Mouse (Mus musculus) midbrain, embryonic 10.5 days (tissue): ENCODE data around the gene Vezt. TPM values are rescaled to one million over a fixed set of nuclear protein-coding genes. Genes with fewer than 3 reads are reported as not detected.

Experiments used
- DNase-seq: peaks from one replicate; pipeline ENCODE4 v3.0.0-alpha.2; 2017; ENCODE audit warnings: low spot score
- H3K27ac ChIP-seq: fragments of 300-500 bp; sonication (generic); replicated peaks from 2 replicates; pipeline ENCODE4 v1.5.1; 2016; ENCODE audit warnings: mild to moderate bottlenecking
- H3K27me3 ChIP-seq: fragments of 300-500 bp; sonication (generic); 2 replicates; pipeline ENCODE4 v1.6.1; 2016; ENCODE audit warnings: low read depth, mild to moderate bottlenecking; ENCODE audit not compliant: poor library complexity, severe bottlenecking
- H3K36me3 ChIP-seq: fragments of 300-500 bp; sonication (generic); 2 replicates; pipeline ENCODE4 v1.6.1; 2016; ENCODE audit warnings: mild to moderate bottlenecking, moderate library complexity
- H3K4me1 ChIP-seq: fragments of 300-500 bp; sonication (generic); 2 replicates; pipeline ENCODE4 v1.6.1; 2016
- H3K4me3 ChIP-seq: fragments of 300-500 bp; sonication (generic); 2 replicates; pipeline ENCODE4 v1.5.1; 2016; ENCODE audit warnings: mild to moderate bottlenecking, moderate library complexity
- H3K9me3 ChIP-seq: fragments of 300-500 bp; sonication (generic); replicated peaks from 2 replicates; pipeline ENCODE4 v1.6.1; 2016; ENCODE audit warnings: mild to moderate bottlenecking
- WGBS: fragments of 180-500 bp; shearing (Covaris S2); methylation state at CpG from one replicate; pipeline ENCODE4 v1.1.7; 2016; 5-methylcytosine and 5-hydroxymethylcytosine counted together
- polyA plus RNA-seq: library from polyadenylated mRNA; unstranded; fragments of >200 nt; fragmentation: Nextera tagmentation; extraction: Ambion mirVana; gene quantifications from 2 replicates; pipeline ENCODE4 v1.2.1, GENCODE M21; 2016

The Vezt gene
- polyA plus RNA-seq, 1 experiment from 2014 or later, result 29.6 TPM

DNA sequence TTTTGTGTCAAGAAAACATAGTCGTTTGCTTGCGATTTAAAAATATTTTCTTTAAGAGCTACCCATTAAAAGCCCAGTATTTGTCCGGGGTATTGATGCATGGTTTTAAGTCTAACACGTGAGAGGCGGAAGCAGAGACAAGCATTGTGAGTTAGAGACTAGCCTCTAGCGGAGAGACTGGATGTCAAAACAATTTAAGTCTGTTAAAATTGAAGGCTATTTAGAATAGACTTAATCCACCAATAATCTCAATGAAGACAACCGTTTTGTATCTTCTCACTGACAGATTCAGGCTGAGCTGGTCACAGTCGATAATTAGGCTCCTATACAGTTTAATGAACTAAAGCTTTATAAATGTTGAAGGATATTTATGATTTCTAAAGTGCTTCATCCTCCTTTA is 95.9 kb downstream of the Vezt start:
- H3K27ac ChIP-seq, result no peak overlapping the region
- H3K9me3 ChIP-seq, result no peaks in the 10 kb centered on the region
- H3K4me3 ChIP-seq, result no peak overlapping the region
- no peaks in the 10 kb centered on the region for H3K27me3 ChIP-seq
- peaks cover 10% of the 10 kb centered on the region; the same call in 1 of the 2 replicates for H3K4me1 ChIP-seq
- WGBS, result 76% methylated on average over 8 of the region's 8 CpGs
- H3K36me3 ChIP-seq, result no peaks in the 10 kb centered on the region
- DNase-seq, result no peak

DNA sequence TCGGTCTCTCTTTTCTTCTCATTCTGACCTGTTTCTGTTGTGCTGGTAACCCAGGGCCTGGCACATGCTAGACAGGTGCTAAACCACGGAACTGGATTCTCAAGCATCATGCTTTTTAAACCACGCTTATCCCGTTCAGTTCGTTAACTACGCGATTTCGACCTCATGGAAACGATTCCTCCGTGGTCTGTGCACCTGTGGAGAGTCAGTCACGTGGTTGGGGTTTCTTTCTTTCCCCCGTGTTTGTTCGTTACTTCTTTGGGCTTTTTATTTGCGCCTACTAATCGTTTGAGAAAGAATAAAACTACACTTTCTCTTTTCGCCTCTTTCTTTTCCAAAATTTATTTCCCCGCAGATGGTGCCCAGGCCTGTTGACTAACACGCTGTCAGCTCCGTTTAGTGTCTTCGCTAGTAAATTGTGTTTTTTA is 96.8 kb downstream of the Vezt start:
- Histone ChIP-seq H3K27ac (no peak overlapping the region), H3K4me1 (peaks cover 7% of the 10 kb centered on the region; the same call in 1 of the 2 replicates), H3K27me3 (no peaks in the 10 kb centered on the region), H3K9me3 (no peaks in the 10 kb centered on the region), H3K4me3 (no peak overlapping the region), H3K36me3 (no peaks in the 10 kb centered on the region)
- DNase-seq, result no peak
- 90% methylated on average over 20 of the region's 20 CpGs for WGBS

- H3K9me3 ChIP-seq, result no peaks in the 10 kb centered on the region
- H3K4me3 ChIP-seq, result no peak overlapping the region
- H3K27me3 ChIP-seq, result no peaks in the 10 kb centered on the region
- WGBS, result 87% methylated on average over 9 of the region's 9 CpGs
- peaks cover 12% of the 10 kb centered on the region for H3K4me1 ChIP-seq
- DNase-seq, result no peak
- no peak overlapping the region for H3K27ac ChIP-seq
- no peaks in the 10 kb centered on the region for H3K36me3 ChIP-seq
Observed at GRCm38 (mm10) chr10:93933980-93934379, 101.6 kb downstream of the Vezt start.

GRCm38 (mm10) chr10:93932861-93933260 is 102.8 kb downstream of the Vezt start:
- WGBS, result 70% methylated on average over 5 of the region's 5 CpGs
- Histone ChIP-seq H3K9me3 (peaks cover 2% of the 10 kb centered on the region; the same call in 1 of the 2 replicates), H3K4me3 (no peak overlapping the region), H3K27ac (no peak overlapping the region), H3K4me1 (peaks cover 8% of the 10 kb centered on the region), H3K36me3 (no peaks in the 10 kb centered on the region), H3K27me3 (no peaks in the 10 kb centered on the region)
- DNase-seq, result no peak

GRCm38 (mm10) chr10:93932020-93932419 is 103.6 kb downstream of the Vezt start:
- Histone ChIP-seq H3K4me3 (no peak overlapping the region), H3K9me3 (peaks cover 9% of the 10 kb centered on the region; the same call in 1 of the 2 replicates), H3K27ac (no peak overlapping the region), H3K36me3 (no peaks in the 10 kb centered on the region), H3K4me1 (peaks cover 8% of the 10 kb centered on the region), H3K27me3 (no peaks in the 10 kb centered on the region)
- DNase-seq, result no peak
- 78% methylated on average over 5 of the region's 5 CpGs for WGBS

- Histone ChIP-seq H3K27me3 (no peaks in the 10 kb centered on the region), H3K9me3 (peaks cover 9% of the 10 kb centered on the region; the same call in 1 of the 2 replicates), H3K4me3 (no peak overlapping the region), H3K36me3 (no peaks in the 10 kb centered on the region), H3K27ac (no peak overlapping the region), H3K4me1 (peaks cover 8% of the 10 kb centered on the region)
- 85% methylated on average over 9 of the region's 9 CpGs for WGBS
- no peak for DNase-seq
Observed at GRCm38 (mm10) chr10:93931431-93931830, 104.2 kb downstream of the Vezt start.

DNA sequence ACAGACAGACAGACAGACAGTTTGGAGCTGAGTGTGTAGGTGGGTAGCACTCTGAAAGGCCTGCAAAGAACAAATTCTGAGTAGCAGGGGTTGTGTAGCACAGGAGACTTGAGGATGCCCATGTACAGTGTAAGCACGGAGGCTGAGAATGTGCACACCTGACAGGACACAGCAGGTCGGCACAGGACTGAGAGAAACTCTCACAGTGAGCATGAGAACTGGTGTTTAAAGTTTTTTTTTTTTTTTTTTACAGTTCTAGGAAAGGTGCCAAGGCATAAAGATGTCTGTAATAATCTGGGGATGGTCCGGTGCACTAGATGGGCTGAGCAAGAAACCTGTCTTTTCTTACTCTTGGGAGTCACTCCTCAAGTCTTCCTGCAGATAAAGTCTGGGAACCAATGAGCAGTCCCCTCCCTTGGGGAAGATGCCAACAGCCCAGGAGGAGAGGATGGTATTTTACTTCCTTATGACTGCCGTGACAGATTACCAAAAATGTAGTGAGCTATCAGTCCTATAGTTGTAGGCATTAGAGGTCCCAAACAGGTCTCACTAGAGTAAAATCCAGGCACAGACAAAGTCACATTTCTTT is 105.3 kb downstream of the Vezt start:
- DNase-seq, result no peak
- Histone ChIP-seq H3K36me3 (no peaks in the 10 kb centered on the region), H3K27me3 (no peaks in the 10 kb centered on the region), H3K27ac (no peak overlapping the region), H3K9me3 (peaks cover 9% of the 10 kb centered on the region; the same call in 1 of the 2 replicates), H3K4me3 (no peak overlapping the region), H3K4me1 (peaks cover 8% of the 10 kb centered on the region)
- WGBS, result 85% methylated on average over 4 of the region's 4 CpGs

GRCm38 (mm10) chr10:93924666-93925065 is 111.0 kb downstream of the Vezt start:
- no peaks in the 10 kb centered on the region for H3K27me3 ChIP-seq
- 85% methylated on average over 5 of the region's 5 CpGs for WGBS
- H3K36me3 ChIP-seq, result no peaks in the 10 kb centered on the region
- no peak for DNase-seq
- H3K9me3 ChIP-seq, result peaks cover 9% of the 10 kb centered on the region; the same call in 1 of the 2 replicates
- no peak overlapping the region for H3K27ac ChIP-seq
- H3K4me1 ChIP-seq, result no peaks in the 10 kb centered on the region
- no peak overlapping the region for H3K4me3 ChIP-seq

GRCm38 (mm10) chr10:93921160-93921559 is 114.5 kb downstream of the Vezt start:
- Histone ChIP-seq H3K27me3 (no peaks in the 10 kb centered on the region), H3K27ac (no peak overlapping the region), H3K9me3 (no peaks in the 10 kb centered on the region), H3K4me1 (peaks cover 2% of the 10 kb centered on the region), H3K4me3 (no peak overlapping the region), H3K36me3 (no peaks in the 10 kb centered on the region)
- DNase-seq, result no peak
- 96% methylated on average over 4 of the region's 4 CpGs for WGBS

DNA sequence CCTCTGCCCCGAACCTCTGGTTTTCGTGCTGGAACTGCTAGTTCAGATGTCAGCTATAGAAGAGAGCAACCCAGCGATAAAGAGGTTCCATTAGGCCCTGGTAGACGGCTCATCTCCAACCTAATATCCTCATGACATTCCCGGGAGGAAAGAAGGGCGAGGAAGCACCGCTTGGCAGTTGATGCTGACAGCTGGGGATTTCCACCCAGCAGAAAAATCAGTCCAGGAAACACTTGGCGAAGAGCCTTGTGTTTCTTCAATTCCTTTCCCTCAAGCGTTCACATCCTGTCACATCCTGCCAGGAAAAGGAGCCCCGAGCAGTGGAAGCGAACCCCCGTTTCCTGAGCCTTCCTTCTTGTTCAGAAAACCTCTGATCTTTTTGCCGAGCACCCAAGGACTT is 116.4 kb downstream of the Vezt start:
- no peak overlapping the region for H3K27ac ChIP-seq
- H3K4me3 ChIP-seq, result no peak overlapping the region
- WGBS, result 79% methylated on average over 13 of the region's 13 CpGs
- H3K36me3 ChIP-seq, result no peaks in the 10 kb centered on the region
- H3K9me3 ChIP-seq, result no peaks in the 10 kb centered on the region
- H3K4me1 ChIP-seq, result peaks cover 13% of the 10 kb centered on the region
- DNase-seq, result no peak
- no peaks in the 10 kb centered on the region for H3K27me3 ChIP-seq

GRCm38 (mm10) chr10:93918701-93919100 is 116.9 kb downstream of the Vezt start:
- Histone ChIP-seq H3K4me1 (peaks cover 13% of the 10 kb centered on the region), H3K4me3 (no peak overlapping the region), H3K27ac (no peak overlapping the region), H3K27me3 (no peaks in the 10 kb centered on the region), H3K36me3 (no peaks in the 10 kb centered on the region), H3K9me3 (no peaks in the 10 kb centered on the region)
- WGBS, result 71% methylated on average over 6 of the region's 6 CpGs
- no peak for DNase-seq

DNA sequence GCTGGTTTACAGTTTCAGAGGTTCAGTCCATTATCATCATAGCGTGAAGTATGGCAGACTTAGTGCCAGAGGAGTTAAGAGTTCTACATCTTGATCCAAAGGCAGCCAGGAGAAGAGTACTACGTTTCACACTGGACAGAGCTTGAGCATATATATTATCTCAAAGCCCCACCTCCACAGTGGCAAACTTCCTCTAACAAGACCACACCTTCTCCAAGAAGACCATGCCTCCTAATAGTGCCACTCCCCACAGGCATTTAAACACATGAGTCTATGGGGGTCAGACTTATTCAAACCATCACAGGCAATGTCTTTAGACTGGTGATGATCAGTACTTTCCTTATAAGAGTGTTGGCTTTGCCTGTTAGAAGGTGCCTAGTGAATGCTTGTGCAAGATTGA is 117.5 kb downstream of the Vezt start:
- H3K9me3 ChIP-seq, result no peaks in the 10 kb centered on the region
- H3K27ac ChIP-seq, result no peak overlapping the region
- peaks cover 13% of the 10 kb centered on the region for H3K4me1 ChIP-seq
- 92% methylated on average over 2 of the region's 2 CpGs for WGBS
- no peak for DNase-seq
- no peaks in the 10 kb centered on the region for H3K27me3 ChIP-seq
- H3K36me3 ChIP-seq, result no peaks in the 10 kb centered on the region
- no peak overlapping the region for H3K4me3 ChIP-seq

DNA sequence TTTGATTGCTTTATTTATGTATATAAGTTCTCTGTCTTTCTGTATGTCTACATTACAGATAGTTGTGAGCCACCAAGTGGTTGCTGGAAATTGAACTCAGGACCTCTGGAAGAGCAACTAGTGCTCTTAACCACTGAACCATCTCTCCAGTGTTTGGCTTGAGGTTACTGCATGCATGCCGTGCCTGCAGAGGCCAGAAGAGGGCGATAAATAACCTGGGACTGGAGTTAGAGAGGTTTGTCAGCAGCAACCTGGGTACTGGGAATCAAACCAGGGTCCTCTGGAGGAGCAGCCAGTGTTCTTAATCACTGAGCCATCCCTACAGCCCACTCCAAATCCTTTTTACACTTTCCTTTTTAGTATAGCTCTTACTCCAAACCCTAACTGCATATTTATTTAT is 118.8 kb downstream of the Vezt start:
- DNase-seq, result no peak
- no peaks in the 10 kb centered on the region for H3K27me3 ChIP-seq
- no peak overlapping the region for H3K27ac ChIP-seq
- H3K4me1 ChIP-seq, result peaks cover 13% of the 10 kb centered on the region
- H3K36me3 ChIP-seq, result no peaks in the 10 kb centered on the region
- H3K9me3 ChIP-seq, result no peaks in the 10 kb centered on the region
- WGBS, result 89% methylated on average over 2 of the region's 2 CpGs
- H3K4me3 ChIP-seq, result no peak overlapping the region
